Mouse (Mus musculus) small intestine, adult 2 months (tissue): ENCODE data around the gene Gar1.

Experiments
- CTCF ChIP-seq: fragments of 200-500 bp; IDR thresholded peaks from 2 replicates; pipeline ENCODE4 v1.5.1; 2012; ENCODE audit warnings: low read depth, mild to moderate bottlenecking, control low read depth, inconsistent platforms, low read length, moderate library complexity, mixed read lengths; ENCODE audit not compliant: insufficient replicate concordance, insufficient read length; ENCODE audit errors: extremely low read depth
- POLR2A ChIP-seq: fragments of 200-500 bp; IDR thresholded peaks from 2 replicates; pipeline ENCODE4 v1.6.1; 2012; ENCODE audit warnings: low read depth, mild to moderate bottlenecking, control low read depth, inconsistent platforms, low read length, moderate library complexity

DNA sequence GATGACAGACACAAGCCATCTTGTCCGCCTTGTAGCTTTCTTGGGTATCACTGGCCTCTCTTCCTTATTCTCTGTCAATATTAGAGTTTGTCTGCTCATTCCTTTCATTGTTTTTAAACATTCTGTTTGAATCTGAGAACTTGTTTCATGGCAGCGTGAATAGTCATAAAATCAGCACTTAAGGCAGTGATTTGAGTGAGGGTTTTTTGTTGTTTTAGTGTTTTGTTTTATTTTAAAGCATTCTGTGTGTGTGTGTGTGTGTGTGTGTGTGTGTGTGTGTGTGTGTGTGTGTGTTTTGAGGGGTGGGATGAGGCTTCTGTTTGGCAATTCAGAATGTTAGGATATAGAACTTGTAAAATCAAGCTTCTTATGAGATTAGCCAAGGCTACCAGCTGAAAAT lies 48.7 kb upstream of the Gar1 start:
- TF ChIP-seq CTCF = no peak
- TF ChIP-seq POLR2A = no peak
